Mouse (Mus musculus) limb, embryonic 11.5 days (tissue): ENCODE measurements around the gene Qrfp. TPM values are rescaled to one million over a fixed set of nuclear protein-coding genes. Genes with fewer than 3 reads are reported as not detected.

Source experiments
- ATAC-seq: fragments of 200-750 bp; cut with Nextera tagmentation; 2 replicates; pipeline ENCODE4 v1.8.0; 2017; ENCODE audit warnings: low read depth; ENCODE audit not compliant: insufficient number of reproducible peaks, low FRiP score, low TSS enrichment
- DNase-seq: peaks from one replicate; pipeline ENCODE4 v3.0.0-alpha.2; 2015; ENCODE audit warnings: low spot score
- H3K27ac ChIP-seq: fragments of 300-500 bp; sonication (generic); replicated peaks from 2 replicates; pipeline ENCODE4 v1.5.1; 2014; ENCODE audit warnings: low read depth, mild to moderate bottlenecking, low read length
- H3K27me3 ChIP-seq: fragments of 300-500 bp; sonication (generic); 2 replicates; pipeline ENCODE4 v1.6.1; 2014; ENCODE audit warnings: mild to moderate bottlenecking, low read length, mixed read lengths; ENCODE audit not compliant: control insufficient read depth, insufficient read depth
- H3K36me3 ChIP-seq: fragments of 300-500 bp; sonication (generic); 2 replicates; pipeline ENCODE4 v1.6.1; 2014; ENCODE audit warnings: mild to moderate bottlenecking, low read length, moderate library complexity, mixed read lengths; ENCODE audit not compliant: control insufficient read depth, insufficient read depth
- H3K4me1 ChIP-seq: fragments of 300-500 bp; sonication (generic); 2 replicates; pipeline ENCODE4 v1.6.1; 2014; ENCODE audit warnings: low read length, mixed read lengths; ENCODE audit not compliant: control insufficient read depth, insufficient read depth
- H3K4me2 ChIP-seq: fragments of 300-500 bp; sonication (generic); 2 replicates; pipeline ENCODE4 v1.6.1; 2014; ENCODE audit warnings: low read depth, mild to moderate bottlenecking, moderate library complexity; ENCODE audit not compliant: severe bottlenecking
- H3K4me3 ChIP-seq: fragments of 300-500 bp; sonication (generic); 2 replicates; pipeline ENCODE4 v1.5.1; 2014; ENCODE audit warnings: low read depth, low read length
- H3K9ac ChIP-seq: fragments of 300-500 bp; sonication (generic); 2 replicates; pipeline ENCODE4 v1.6.1; 2014; ENCODE audit warnings: mild to moderate bottlenecking, low read length
- H3K9me3 ChIP-seq: fragments of 300-500 bp; sonication (generic); 2 replicates; pipeline ENCODE4 v1.6.1; 2016; ENCODE audit warnings: low read length; ENCODE audit not compliant: control insufficient read depth
- WGBS: fragments of 180-500 bp; shearing (Covaris S2); extraction: QIAGEN DNeasy Blood & Tissue Kit; methylation state at CpG from one replicate; pipeline ENCODE4 v1.1.7; 2014; 5-methylcytosine and 5-hydroxymethylcytosine counted together
- polyA plus RNA-seq: library from polyadenylated mRNA; unstranded; fragments of >200 nt; fragmentation: Nextera tagmentation; extraction: Ambion mirVana; gene quantifications from 2 replicates; pipeline ENCODE4 v1.2.1, GENCODE M21; 2014

Gene Qrfp
- polyA plus RNA-seq: 0.09 and 0.31 TPM in 2 replicates

DNA sequence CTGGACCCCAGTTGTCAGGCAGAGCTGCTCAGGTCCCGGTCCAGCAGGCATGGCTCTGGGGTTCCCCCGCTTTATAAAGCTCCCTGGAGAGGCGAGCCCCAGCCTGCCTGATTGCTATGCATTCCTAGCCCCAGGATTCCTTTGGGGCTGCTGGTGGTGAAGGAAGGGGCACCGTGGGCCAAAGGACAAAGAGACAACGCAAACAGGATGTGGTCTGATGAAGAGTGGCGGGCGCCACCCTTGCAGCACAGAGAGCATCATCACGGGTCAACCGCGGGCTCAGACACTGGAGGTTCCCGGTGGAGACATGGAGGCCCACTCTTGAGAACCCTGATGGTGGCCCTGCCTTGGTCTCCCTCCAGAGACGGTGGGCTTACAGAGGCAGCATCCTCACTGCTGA is at the start of gene Qrfp:
Gene Qrfp (minus strand): TSS at position 137 of the 400 bp plus-strand sequence.
- 54% methylated on average over 12 of the region's 12 CpGs for WGBS
- Histone ChIP-seq H3K4me2 (no peak within 1 kb of the TSS), H3K4me1 (peaks cover 17% of the 10 kb centered on the region), H3K36me3 (no peaks in the 10 kb centered on the region), H3K4me3 (no peak within 1 kb of the TSS), H3K27me3 (no peaks in the 10 kb centered on the region), H3K9me3 (no peaks in the 10 kb centered on the region), H3K9ac (no peak within 1 kb of the TSS), H3K27ac (no peak within 1 kb of the TSS)
- ATAC-seq (no peak), DNase-seq (no peak)

DNA sequence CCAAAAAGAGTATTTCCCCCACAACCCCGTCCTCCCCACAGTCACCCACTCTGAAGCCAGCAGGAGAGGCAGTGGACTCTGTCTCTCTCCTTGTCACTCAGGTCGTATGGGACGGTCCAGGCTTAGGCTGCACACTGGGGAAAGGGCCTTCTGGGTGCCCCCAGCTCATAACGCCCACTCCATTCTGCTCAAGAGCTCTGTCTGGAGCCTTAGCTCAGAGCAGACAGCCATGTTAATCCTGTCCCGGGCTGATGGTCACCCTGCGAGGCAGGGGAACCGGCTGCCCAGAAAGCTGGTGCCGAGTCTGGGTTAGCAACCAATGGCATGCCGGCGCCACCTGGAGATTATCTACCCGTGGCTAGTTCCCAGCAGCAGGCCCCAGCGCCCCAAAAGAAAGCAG is 48.1 kb upstream of the Qrfp start:
- H3K4me2 ChIP-seq: no peak overlapping the region
- H3K27me3 ChIP-seq: no peaks in the 10 kb centered on the region
- no peaks in the 10 kb centered on the region for H3K9me3 ChIP-seq
- H3K4me3 ChIP-seq: no peak overlapping the region
- no peak for DNase-seq
- H3K36me3 ChIP-seq: no peaks in the 10 kb centered on the region
- H3K4me1 ChIP-seq: peaks cover 25% of the 10 kb centered on the region
- no peak for ATAC-seq
- no peak overlapping the region for H3K9ac ChIP-seq
- H3K27ac ChIP-seq: no peak overlapping the region
- 18% methylated on average over 12 of the region's 12 CpGs for WGBS

DNA sequence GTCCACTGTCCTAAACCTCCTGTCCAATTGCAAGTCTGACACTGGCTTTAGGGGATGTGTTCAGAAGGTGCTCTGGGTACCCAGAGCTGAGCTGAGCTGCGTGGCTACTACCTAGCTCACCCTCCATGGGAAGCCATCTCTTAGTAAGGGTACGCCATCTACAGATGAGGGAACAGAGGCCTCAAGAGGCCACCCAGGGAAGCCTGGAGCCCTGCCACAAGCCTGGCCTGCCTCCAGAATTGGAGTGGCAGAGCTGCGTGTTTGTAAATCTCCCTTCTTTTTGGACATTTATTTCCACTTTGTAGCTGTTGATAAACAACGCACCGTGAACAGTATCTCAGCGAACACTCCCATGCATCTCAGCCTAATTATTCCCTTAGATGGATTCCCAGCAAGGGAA is 46.8 kb upstream of the Qrfp start:
- ATAC-seq (no peak), DNase-seq (no peak)
- WGBS: 75% methylated on average over 6 of the region's 6 CpGs
- no peaks in the 10 kb centered on the region for H3K27me3 ChIP-seq
- H3K9ac ChIP-seq: no peak overlapping the region
- H3K9me3 ChIP-seq: no peaks in the 10 kb centered on the region
- no peaks in the 10 kb centered on the region for H3K36me3 ChIP-seq
- no peak overlapping the region for H3K4me2 ChIP-seq
- no peak overlapping the region for H3K4me3 ChIP-seq
- H3K4me1 ChIP-seq: peaks cover 25% of the 10 kb centered on the region
- H3K27ac ChIP-seq: no peak overlapping the region

DNA sequence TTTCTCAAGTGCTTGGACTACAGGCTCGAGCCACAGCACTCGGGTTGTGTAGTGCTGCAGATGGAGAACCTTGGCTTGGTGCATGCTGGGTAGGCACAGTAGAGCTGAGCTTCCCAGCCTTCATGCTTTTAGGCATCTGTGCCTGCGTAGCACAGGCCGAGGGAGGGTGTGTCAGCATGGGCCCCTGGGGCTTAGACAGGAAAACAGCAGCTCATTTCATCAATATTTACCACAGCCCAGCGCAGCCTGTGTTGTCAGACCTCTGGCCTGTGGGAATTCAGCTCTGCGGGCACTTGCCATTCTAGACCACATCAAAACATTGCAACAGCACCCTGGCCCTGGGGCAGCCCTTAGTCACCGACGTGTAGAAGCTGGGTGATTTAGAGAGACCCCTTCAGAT is 45.6 kb upstream of the Qrfp start:
- Histone ChIP-seq H3K27me3 (no peaks in the 10 kb centered on the region), H3K9ac (no peak overlapping the region), H3K4me2 (no peak overlapping the region), H3K9me3 (no peaks in the 10 kb centered on the region), H3K4me3 (no peak overlapping the region), H3K36me3 (no peaks in the 10 kb centered on the region), H3K27ac (no peak overlapping the region), H3K4me1 (peaks cover 25% of the 10 kb centered on the region)
- DNase-seq (no peak), ATAC-seq (no peak)
- 78% methylated on average over 8 of the region's 8 CpGs for WGBS

- H3K27ac ChIP-seq: no peak overlapping the region
- whole genome bisulfite sequencing: 39% methylated on average over 12 of the region's 12 CpGs
- no peak for ATAC-seq
Measured at GRCm38 (mm10) chr2:31850141-31850540, 39.8 kb upstream of the Qrfp start.

DNA sequence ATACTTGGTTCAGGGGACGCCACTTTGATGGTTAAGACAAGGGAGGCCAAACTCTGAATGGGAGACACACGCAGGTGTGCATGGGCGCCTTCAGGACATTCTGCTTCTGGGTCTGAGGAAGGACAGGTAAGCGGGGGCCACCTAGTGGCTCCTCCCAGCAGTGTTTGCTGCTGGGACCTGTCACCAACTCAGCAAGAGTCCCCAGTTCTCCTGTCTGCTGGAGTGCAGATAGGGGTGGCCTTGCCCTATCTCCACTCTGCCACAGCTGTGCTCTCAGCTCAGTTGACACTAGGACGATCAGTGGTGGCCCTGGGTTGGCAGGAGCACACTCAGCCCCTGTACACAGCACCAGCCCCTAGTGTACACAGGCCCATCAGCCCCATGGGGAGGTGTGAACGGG is 37.5 kb upstream of the Qrfp start:
- Histone ChIP-seq H3K9ac (no peak overlapping the region), H3K4me1 (peaks cover 17% of the 10 kb centered on the region), H3K9me3 (no peaks in the 10 kb centered on the region), H3K4me3 (no peak overlapping the region), H3K27ac (no peak overlapping the region), H3K27me3 (peaks cover 38% of the 10 kb centered on the region), H3K36me3 (no peaks in the 10 kb centered on the region), H3K4me2 (no peak overlapping the region)
- ATAC-seq (no peak), DNase-seq (peak; percentile 61)
- 12% methylated on average over 6 of the region's 6 CpGs for WGBS

More at GRCm38 (mm10) chr2:31850141-31850540, 39.8 kb upstream of the Qrfp start:
- Histone ChIP-seq H3K9me3 (no peaks in the 10 kb centered on the region), H3K4me3 (no peak overlapping the region), H3K9ac (no peak overlapping the region), H3K36me3 (no peaks in the 10 kb centered on the region), H3K4me2 (no peak overlapping the region), H3K4me1 (peaks cover 20% of the 10 kb centered on the region), H3K27me3 (peaks cover 25% of the 10 kb centered on the region)
- DNase-seq: no peak

GRCm38 (mm10) chr2:31846692-31847660 is 36.6 kb upstream of the Qrfp start:
- Histone ChIP-seq H3K4me3 (peak overlapping the region; percentile 51), H3K4me1 (peaks cover 17% of the 10 kb centered on the region), H3K4me2 (peak overlapping the region; percentile 92), H3K27ac (no peak overlapping the region), H3K9me3 (no peaks in the 10 kb centered on the region), H3K9ac (peak overlapping the region; percentile 40; the same call in 1 of the 2 replicates), H3K27me3 (peaks cover 38% of the 10 kb centered on the region), H3K36me3 (no peaks in the 10 kb centered on the region)
- ATAC-seq: no peak
- WGBS: 3% methylated on average over 35 of the region's 35 CpGs
- peak; percentile 55 for DNase-seq

DNA sequence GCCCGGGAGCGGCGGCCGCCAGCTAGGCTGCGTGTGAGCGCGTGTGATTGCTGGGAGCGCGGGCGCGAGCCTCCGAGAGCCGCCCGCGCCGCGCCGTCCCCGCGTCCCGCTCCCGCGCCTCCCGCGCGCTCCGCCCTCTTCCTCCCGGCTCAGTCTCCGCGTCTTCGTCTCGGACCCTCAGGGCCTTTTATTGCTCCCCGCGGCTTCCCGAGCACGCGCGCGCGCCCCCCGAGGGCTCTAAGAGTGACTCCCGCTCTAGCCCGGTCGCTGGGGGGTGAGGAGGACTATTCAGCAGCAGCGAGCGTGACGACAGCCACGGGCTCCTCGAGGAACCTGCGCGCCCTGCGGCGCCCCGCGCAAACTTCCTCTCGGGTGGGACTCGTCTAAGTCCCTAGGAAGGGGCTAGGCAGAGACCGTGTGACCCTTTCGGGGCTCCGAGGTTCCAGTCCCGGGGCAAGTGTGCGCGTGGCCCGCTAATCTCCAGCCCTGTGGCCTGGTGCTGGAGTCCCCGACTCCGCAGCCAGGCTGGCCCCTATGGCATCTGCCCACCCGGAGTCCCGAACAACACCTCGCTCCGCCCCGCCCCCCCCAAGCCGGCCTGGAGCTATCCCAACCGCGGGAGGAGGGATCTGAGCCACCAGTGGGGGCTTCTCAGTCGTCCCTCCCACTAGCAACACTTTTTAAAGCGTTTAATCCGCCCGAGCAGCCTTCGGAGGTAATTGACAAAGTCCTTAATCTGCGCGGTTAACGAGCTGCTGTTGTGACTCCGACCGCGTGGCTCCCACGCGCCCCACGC is 35.7 kb upstream of the Qrfp start, which contains the start of gene Fibcd1:
Gene Fibcd1 (minus strand): TSS at position 110 of the 796 bp plus-strand sequence.
- Histone ChIP-seq H3K36me3 (no peaks in the 10 kb centered on the region), H3K27ac (no peak within 1 kb of the TSS), H3K9me3 (no peaks in the 10 kb centered on the region), H3K9ac (peak within 1 kb of the TSS; percentile 40), H3K4me2 (peak within 1 kb of the TSS; percentile 92), H3K4me1 (peaks cover 17% of the 10 kb centered on the region), H3K27me3 (peaks cover 38% of the 10 kb centered on the region), H3K4me3 (peak within 1 kb of the TSS; percentile 51)
- under 1% methylated on average over 87 of the region's 88 CpGs for WGBS
- DNase-seq (peak; percentile 58), ATAC-seq (no peak)
